Mouse (Mus musculus): ENCODE results near the gene Egln3.

GRCm38 (mm10) chr12:54187812-54188600, 15.7 kb downstream of the Egln3 start:
- TF ChIP-seq EP300 (IDR thresholded peaks at IDR 0.05; ENCODE audit: low read depth) (no peak), CTCF (IDR thresholded peaks at IDR 0.05; ENCODE audit: low read depth) (no peak)
